Mouse (Mus musculus) cortical plate, adult 2 months (tissue): Measurements from ENCODE around the gene Gpm6a.

Experiments used
- CTCF ChIP-seq: fragments of 200-500 bp; IDR thresholded peaks from 2 replicates; pipeline ENCODE4 v1.5.1; 2011; ENCODE audit warnings: mild to moderate bottlenecking, control low read depth, low read length; ENCODE audit not compliant: insufficient read depth; ENCODE audit errors: extremely low read depth
- POLR2A ChIP-seq: fragments of 200-500 bp; IDR thresholded peaks from 2 replicates; pipeline ENCODE4 v1.6.1; 2011; ENCODE audit warnings: mild to moderate bottlenecking, low read length, control low read depth; ENCODE audit not compliant: insufficient read depth; ENCODE audit errors: extremely low read depth

GRCm38 (mm10) chr8:55034309-55034708, 79.7 kb downstream of the Gpm6a start:
- no peak for TF ChIP-seq POLR2A
- no peak for TF ChIP-seq CTCF
